Mouse (Mus musculus) liver (tissue): ENCODE measurements around the gene Tcea2.
A peak's percentile ranks its signal among the peaks of the same experiment; 100 is the strongest.

Experiments
- DNase-seq: peaks from one replicate; pipeline ENCODE4 v3.0.0-alpha.2; 2020; ENCODE audit warnings: mixed read lengths

Tcea2 gene

GRCm38 (mm10) chr2:181679951-181680715 is at the start of gene Tcea2:
Gene Tcea2 (plus strand): TSS chr2:181680310.
- DNase-seq: peak; percentile 74

- no peak for DNase-seq
Observed at GRCm38 (mm10) chr2:181632624-181633023, 47.5 kb upstream of the Tcea2 start.

GRCm38 (mm10) chr2:181635865-181636264 is 44.2 kb upstream of the Tcea2 start:
- DNase-seq: no peak

GRCm38 (mm10) chr2:181644361-181644760 is 35.7 kb upstream of the Tcea2 start:
- DNase-seq: peak; percentile 61

GRCm38 (mm10) chr2:181645666-181646065 is 34.4 kb upstream of the Tcea2 start:
- DNase-seq: no peak

GRCm38 (mm10) chr2:181646626-181647472 is 33.3 kb upstream of the Tcea2 start:
- no peak for DNase-seq

- DNase-seq: no peak
Observed at GRCm38 (mm10) chr2:181648926-181649325, 31.2 kb upstream of the Tcea2 start.

- DNase-seq: no peak
Observed at GRCm38 (mm10) chr2:181653065-181653464, 27.0 kb upstream of the Tcea2 start.

GRCm38 (mm10) chr2:181653523-181653922 is 26.6 kb upstream of the Tcea2 start:
- DNase-seq: no peak

GRCm38 (mm10) chr2:181656734-181657133 is 23.4 kb upstream of the Tcea2 start, which contains the start of gene Gm29797:
Gene Gm29797 (plus strand): TSS chr2:181657034.
- DNase-seq: no peak

- DNase-seq: no peak
Observed at GRCm38 (mm10) chr2:181657441-181657840, 22.7 kb upstream of the Tcea2 start.

- no peak for DNase-seq
Observed at GRCm38 (mm10) chr2:181658528-181658927, 21.6 kb upstream of the Tcea2 start.

- peak; percentile 65 for DNase-seq
Observed at GRCm38 (mm10) chr2:181658930-181659555, 21.1 kb upstream of the Tcea2 start.

GRCm38 (mm10) chr2:181659609-181660055 is 20.5 kb upstream of the Tcea2 start:
- peak; percentile 76 for DNase-seq

- no peak for DNase-seq
Observed at GRCm38 (mm10) chr2:181662620-181663297, 17.4 kb upstream of the Tcea2 start.

GRCm38 (mm10) chr2:181663298-181663630 is 16.8 kb upstream of the Tcea2 start:
- DNase-seq: peak; percentile 19

GRCm38 (mm10) chr2:181670285-181670912 is 9.7 kb upstream of the Tcea2 start:
- no peak for DNase-seq

GRCm38 (mm10) chr2:181670913-181671311 is 9.2 kb upstream of the Tcea2 start:
- DNase-seq: no peak

GRCm38 (mm10) chr2:181671326-181671725 is 8.8 kb upstream of the Tcea2 start, which contains the start of gene Sox18:
Gene Sox18 (minus strand): TSS chr2:181671640.
- peak; percentile 13 for DNase-seq

- no peak for DNase-seq
Observed at GRCm38 (mm10) chr2:181671984-181672383, 8.1 kb upstream of the Tcea2 start.

- no peak for DNase-seq
Observed at GRCm38 (mm10) chr2:181673501-181673900, 6.6 kb upstream of the Tcea2 start.

- DNase-seq: no peak
Observed at GRCm38 (mm10) chr2:181674934-181675333, 5.2 kb upstream of the Tcea2 start.
